Mouse (Mus musculus) lung, adult 2 months (tissue): ENCODE data around the gene Cep68.

ENCODE experiments used
- CTCF ChIP-seq: fragments of 200-500 bp; IDR thresholded peaks from 2 replicates; pipeline ENCODE4 v1.5.1; 2011; ENCODE audit warnings: mild to moderate bottlenecking, low read length, control low read depth; ENCODE audit not compliant: insufficient read depth
- POLR2A ChIP-seq: fragments of 200-500 bp; IDR thresholded peaks from 2 replicates; pipeline ENCODE4 v1.6.1; 2011; ENCODE audit warnings: low read depth, mild to moderate bottlenecking, control low read depth, low read length, borderline replicate concordance; ENCODE audit errors: extremely low read depth

DNA sequence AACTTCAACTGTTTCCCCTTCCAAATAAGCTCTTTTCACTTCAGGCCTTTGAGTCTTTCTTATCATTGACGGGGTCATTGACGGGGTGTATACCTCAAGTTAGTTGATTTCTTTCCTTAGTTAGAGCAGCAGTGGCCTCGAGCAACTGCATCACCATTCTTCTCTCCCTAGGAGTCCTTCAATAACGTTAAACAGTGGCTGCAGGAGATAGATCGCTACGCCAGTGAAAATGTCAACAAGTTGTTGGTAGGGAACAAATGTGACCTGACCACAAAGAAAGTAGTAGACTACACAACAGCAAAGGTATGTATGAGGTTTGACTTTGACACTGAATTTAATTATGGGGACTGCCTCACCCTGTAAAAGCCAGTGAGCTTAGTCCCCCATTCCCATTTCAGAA, 25.0 kb downstream of the Cep68 start:
- no peak for TF ChIP-seq POLR2A
- TF ChIP-seq CTCF: no peak
